Mouse (Mus musculus) kidney, embryonic 16.5 days (tissue): ENCODE results near the gene Trpm4. TPM values are rescaled to one million over a fixed set of nuclear protein-coding genes. Genes with fewer than 3 reads are reported as not detected.

ENCODE experiments used
- ATAC-seq: fragments of 200-750 bp; cut with Nextera tagmentation; 2 replicates; pipeline ENCODE4 v1.8.0; 2017; ENCODE audit warnings: moderate TSS enrichment; ENCODE audit not compliant: low FRiP score, low TSS enrichment
- H3K27ac ChIP-seq: fragments of 300-500 bp; sonication (generic); 2 replicates; pipeline ENCODE4 v1.5.1; 2014; ENCODE audit warnings: low read length
- H3K27me3 ChIP-seq: fragments of 300-500 bp; sonication (generic); 2 replicates; pipeline ENCODE4 v1.6.1; 2014; ENCODE audit warnings: low read length, control low read depth, mixed read lengths; ENCODE audit not compliant: insufficient read depth
- H3K36me3 ChIP-seq: fragments of 300-500 bp; sonication (generic); 2 replicates; pipeline ENCODE4 v1.6.1; 2014; ENCODE audit warnings: low read length, control low read depth, mixed read lengths; ENCODE audit not compliant: insufficient read depth
- H3K4me1 ChIP-seq: fragments of 300-500 bp; sonication (generic); 2 replicates; pipeline ENCODE4 v1.6.1; 2014; ENCODE audit warnings: low read length, control low read depth, mixed read lengths; ENCODE audit not compliant: insufficient read depth
- H3K4me2 ChIP-seq: fragments of 300-500 bp; sonication (generic); replicated peaks from 2 replicates; pipeline ENCODE4 v1.6.1; 2014; ENCODE audit warnings: low read depth, low read length
- H3K4me3 ChIP-seq: fragments of 300-500 bp; sonication (generic); 2 replicates; pipeline ENCODE4 v1.5.1; 2014; ENCODE audit warnings: mild to moderate bottlenecking, low read length
- H3K9ac ChIP-seq: fragments of 300-500 bp; sonication (generic); replicated peaks from 2 replicates; pipeline ENCODE4 v1.6.1; 2014; ENCODE audit warnings: low read length
- H3K9me3 ChIP-seq: fragments of 300-500 bp; sonication (generic); 2 replicates; pipeline ENCODE4 v1.6.1; 2016; ENCODE audit warnings: low read length, control low read depth
- WGBS: fragments of 180-500 bp; shearing (Covaris S2); extraction: QIAGEN DNeasy Blood & Tissue Kit; methylation state at CpG from one replicate; pipeline ENCODE4 v1.1.7; 2014; 5-methylcytosine and 5-hydroxymethylcytosine counted together
- polyA plus RNA-seq: library from polyadenylated mRNA; unstranded; fragments of >200 nt; fragmentation: Nextera tagmentation; extraction: Ambion mirVana; gene quantifications from 2 replicates; pipeline ENCODE4 v1.2.1, GENCODE M21; 2015

Gene Trpm4
- polyA plus RNA-seq, 1 experiment from 2014 or later: 23.6 TPM

GRCm38 (mm10) chr7:45323069-45323468 lies 10.5 kb downstream of the Trpm4 start:
- no peak for ATAC-seq
- no peaks in the 10 kb centered on the region for H3K4me1 ChIP-seq
- peaks cover 26% of the 10 kb centered on the region for H3K36me3 ChIP-seq
- H3K9ac ChIP-seq: no peak overlapping the region
- H3K4me3 ChIP-seq: no peak overlapping the region
- no peak overlapping the region for H3K4me2 ChIP-seq
- no peak overlapping the region for H3K27ac ChIP-seq
- peaks cover 9% of the 10 kb centered on the region; the same call in 1 of the 2 replicates for H3K9me3 ChIP-seq
- no peaks in the 10 kb centered on the region for H3K27me3 ChIP-seq
- WGBS: 47% methylated on average over 5 of the region's 5 CpGs

GRCm38 (mm10) chr7:45322245-45322644 lies 11.3 kb downstream of the Trpm4 start:
- WGBS: 90% methylated on average over 4 of the region's 4 CpGs
- no peaks in the 10 kb centered on the region for H3K27me3 ChIP-seq
- no peaks in the 10 kb centered on the region for H3K4me1 ChIP-seq
- no peak overlapping the region for H3K4me3 ChIP-seq
- no peak overlapping the region for H3K27ac ChIP-seq
- H3K36me3 ChIP-seq: peaks cover 26% of the 10 kb centered on the region
- H3K4me2 ChIP-seq: no peak overlapping the region
- H3K9ac ChIP-seq: no peak overlapping the region
- H3K9me3 ChIP-seq: peaks cover 9% of the 10 kb centered on the region; the same call in 1 of the 2 replicates
- ATAC-seq: no peak

- Histone ChIP-seq H3K27ac (no peak overlapping the region), H3K4me1 (peaks cover 37% of the 10 kb centered on the region), H3K9me3 (no peaks in the 10 kb centered on the region), H3K27me3 (no peaks in the 10 kb centered on the region), H3K36me3 (peaks cover 8% of the 10 kb centered on the region), H3K4me2 (no peak overlapping the region), H3K9ac (no peak overlapping the region), H3K4me3 (no peak overlapping the region)
- no peak for ATAC-seq
- 94% methylated on average over 14 of the region's 14 CpGs for WGBS
These were observed 17.0 kb downstream of the Trpm4 start for GRCm38 (mm10) chr7:45316536-45316935.

GRCm38 (mm10) chr7:45315182-45315701 lies 18.3 kb downstream of the Trpm4 start:
- Histone ChIP-seq H3K27me3 (no peaks in the 10 kb centered on the region), H3K4me1 (peaks cover 37% of the 10 kb centered on the region), H3K4me2 (no peak overlapping the region), H3K36me3 (peaks cover 8% of the 10 kb centered on the region), H3K4me3 (no peak overlapping the region), H3K9ac (no peak overlapping the region), H3K27ac (peak overlapping the region; percentile 47; the same call in 1 of the 2 replicates), H3K9me3 (no peaks in the 10 kb centered on the region)
- 0 out of 2 replicates have a peak, but pooled peaks have one; percentile 33 for ATAC-seq
- WGBS: 55% methylated on average over 10 of the region's 10 CpGs

- Histone ChIP-seq H3K9ac (no peak overlapping the region), H3K27ac (peak overlapping the region; percentile 77), H3K4me1 (peaks cover 45% of the 10 kb centered on the region), H3K27me3 (no peaks in the 10 kb centered on the region), H3K36me3 (peaks cover 1% of the 10 kb centered on the region; the same call in 1 of the 2 replicates), H3K4me2 (peak overlapping the region; percentile 36; the same call in 1 of the 2 replicates), H3K4me3 (no peak overlapping the region), H3K9me3 (no peaks in the 10 kb centered on the region)
- WGBS: 8% methylated on average over 9 of the region's 9 CpGs
- no peak for ATAC-seq
These were observed 20.1 kb downstream of the Trpm4 start for GRCm38 (mm10) chr7:45313495-45313894.

GRCm38 (mm10) chr7:45312686-45313453 lies 20.7 kb downstream of the Trpm4 start:
- peak overlapping the region; percentile 36 for H3K4me2 ChIP-seq
- ATAC-seq: 0 out of 2 replicates have a peak, but pooled peaks have one; percentile 46
- no peaks in the 10 kb centered on the region for H3K27me3 ChIP-seq
- H3K4me3 ChIP-seq: no peak overlapping the region
- H3K27ac ChIP-seq: peak overlapping the region; percentile 77
- H3K9me3 ChIP-seq: no peaks in the 10 kb centered on the region
- no peaks in the 10 kb centered on the region for H3K36me3 ChIP-seq
- peaks cover 45% of the 10 kb centered on the region for H3K4me1 ChIP-seq
- H3K9ac ChIP-seq: 0 out of 2 replicates have a peak overlapping the region, but pooled peaks have one; percentile 23
- WGBS: 9% methylated on average over 10 of the region's 10 CpGs

- no peak overlapping the region for H3K4me2 ChIP-seq
- peaks cover 45% of the 10 kb centered on the region for H3K4me1 ChIP-seq
- ATAC-seq: no peak
- no peaks in the 10 kb centered on the region for H3K9me3 ChIP-seq
- WGBS: 23% methylated on average over 8 of the region's 8 CpGs
- 0 out of 2 replicates have a peak overlapping the region, but pooled peaks have one; percentile 2 for H3K9ac ChIP-seq
- no peaks in the 10 kb centered on the region for H3K27me3 ChIP-seq
- no peak overlapping the region for H3K4me3 ChIP-seq
- no peak overlapping the region for H3K27ac ChIP-seq
- H3K36me3 ChIP-seq: no peaks in the 10 kb centered on the region
These were observed 21.6 kb downstream of the Trpm4 start for GRCm38 (mm10) chr7:45312023-45312422.

- Histone ChIP-seq H3K27me3 (no peaks in the 10 kb centered on the region), H3K4me1 (peaks cover 46% of the 10 kb centered on the region), H3K9me3 (no peaks in the 10 kb centered on the region), H3K27ac (no peak overlapping the region), H3K4me3 (no peak overlapping the region), H3K36me3 (no peaks in the 10 kb centered on the region), H3K4me2 (no peak overlapping the region), H3K9ac (no peak overlapping the region)
- ATAC-seq: no peak
- 20% methylated on average over 9 of the region's 9 CpGs for WGBS
These were observed 24.1 kb downstream of the Trpm4 start for GRCm38 (mm10) chr7:45309455-45309854.

GRCm38 (mm10) chr7:45308551-45309240 lies 24.9 kb downstream of the Trpm4 start:
- H3K4me3 ChIP-seq: no peak overlapping the region
- no peaks in the 10 kb centered on the region for H3K36me3 ChIP-seq
- no peak for ATAC-seq
- H3K9ac ChIP-seq: no peak overlapping the region
- H3K9me3 ChIP-seq: no peaks in the 10 kb centered on the region
- H3K27ac ChIP-seq: no peak overlapping the region
- no peaks in the 10 kb centered on the region for H3K27me3 ChIP-seq
- 63% methylated on average over 15 of the region's 15 CpGs for WGBS
- H3K4me2 ChIP-seq: no peak overlapping the region
- peaks cover 38% of the 10 kb centered on the region for H3K4me1 ChIP-seq
